Mouse (Mus musculus): Measurements from ENCODE around the gene Ifitm3. TPM values are rescaled to one million over a fixed set of nuclear protein-coding genes. Genes with fewer than 3 reads are reported as not detected.
"Not testable (repeated sequence)": the region's sequence is repeated elsewhere in the genome, so short reads cannot be mapped to it uniquely, and the experiment has no call there.

The Ifitm3 gene
- total RNA-seq, 2 experiments from 2014 or later, result 6.9 to 13.0 TPM

DNA sequence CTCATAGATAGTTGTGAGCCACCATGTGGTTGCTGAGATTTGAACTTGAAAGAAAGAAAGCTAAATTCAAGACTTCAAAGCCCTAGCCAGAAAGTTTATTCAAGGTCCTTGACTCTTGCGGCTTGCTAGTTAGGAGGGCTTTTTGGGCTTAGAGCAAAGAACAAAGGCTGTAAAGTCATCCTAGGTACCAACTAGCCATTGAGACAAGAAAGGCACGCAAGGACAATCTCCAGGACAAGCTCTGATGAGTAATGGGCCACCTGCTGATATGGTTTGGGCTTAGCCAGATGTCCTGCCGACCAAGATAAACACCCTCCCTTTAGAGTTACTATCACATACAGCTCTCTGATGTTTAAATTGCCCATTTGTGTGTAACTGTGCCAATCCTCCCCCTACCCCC, 41.9 kb downstream of the Ifitm3 start:
- not testable (repeated sequence) for DNase-seq (ENCODE audit: low spot score in 2 of 2)

DNA sequence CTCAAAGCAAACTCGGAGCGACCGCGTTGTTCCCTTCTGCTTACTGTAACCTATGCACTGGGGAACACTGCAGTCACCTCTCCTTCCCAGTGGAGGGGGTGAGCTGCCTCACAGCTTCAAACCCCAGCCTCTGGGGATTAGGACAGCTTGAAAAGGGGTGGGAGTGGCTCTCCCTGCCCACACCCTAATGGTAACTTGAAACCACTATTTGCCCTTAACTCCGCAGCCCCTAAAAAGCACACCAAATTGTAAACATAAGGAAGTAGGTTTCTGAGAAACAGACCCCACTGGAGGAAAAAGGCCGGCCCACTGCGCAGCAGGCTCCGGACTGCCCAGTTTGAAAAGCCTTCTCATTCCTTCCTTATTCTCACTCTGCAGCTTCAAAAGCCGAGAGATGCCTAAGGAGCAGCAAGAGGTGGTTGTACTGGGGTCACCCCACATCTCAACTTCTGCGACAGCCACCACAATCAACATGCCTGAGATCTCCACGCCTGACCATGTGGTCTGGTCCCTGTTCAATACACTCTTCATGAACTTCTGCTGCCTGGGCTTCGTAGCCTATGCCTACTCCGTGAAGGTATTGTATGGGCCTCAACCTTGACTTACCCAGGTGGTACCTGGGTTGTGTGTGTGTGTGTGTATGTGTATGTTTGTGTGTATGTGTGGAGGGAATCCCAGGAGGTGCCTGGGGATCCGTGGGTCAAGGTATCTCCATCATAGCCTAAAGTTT, 42.5 kb downstream of the Ifitm3 start:
- DNase-seq (ENCODE audit: low spot score in 2 of 2), result no peak

- no peak for DNase-seq (ENCODE audit: low spot score in 2 of 2)
Measured at GRCm38 (mm10) chr7:140966921-140967320, 43.6 kb downstream of the Ifitm3 start, which contains the start of gene Ifitm1. Gene Ifitm1, plus strand, starts transcription at chr7:140967221.

DNA sequence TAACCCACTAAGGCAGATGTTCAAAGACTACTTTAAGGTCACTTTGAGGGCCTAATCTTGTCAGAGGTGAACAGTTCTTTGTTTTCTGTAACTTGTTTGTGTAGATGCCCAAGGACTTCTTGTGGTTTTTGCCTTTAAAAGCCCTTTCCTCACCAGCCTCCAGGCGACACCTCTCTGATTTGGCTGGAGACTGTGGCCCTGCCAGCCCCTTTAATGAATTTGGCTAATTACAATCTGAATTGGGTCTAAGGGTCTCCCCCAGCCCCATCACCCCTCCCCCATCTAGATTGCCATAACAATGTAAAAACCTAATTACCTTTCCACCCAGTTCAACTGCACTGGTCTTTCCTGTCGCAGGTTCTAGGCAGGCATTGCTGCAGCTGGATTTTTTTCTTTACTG, 47.8 kb downstream of the Ifitm3 start:
- DNase-seq (ENCODE audit: low spot score in 2 of 2), result no peak

- no peak for DNase-seq (ENCODE audit: low spot score in 2 of 2)
Measured at GRCm38 (mm10) chr7:140961416-140961815, 49.2 kb downstream of the Ifitm3 start.

- DNase-seq (ENCODE audit: low spot score in 2 of 2), result no peak
Measured at GRCm38 (mm10) chr7:140960026-140960425, 50.5 kb downstream of the Ifitm3 start.

Other genes starting within 250 kb of the Ifitm3 start
- gene Cyp2e1, start 247.0 kb downstream of the Ifitm3 start, total RNA-seq (2021), result not detected
- gene Syce1, start 222.9 kb downstream of the Ifitm3 start, total RNA-seq (2021), result not detected
- 10 to 100 TPM in 1 of 2 experiments, 1 to 10 TPM in 1; 8.0 to 11.2 TPM for gene Zfp941, start 188.6 kb downstream of the Ifitm3 start, total RNA-seq (2021)
- gene Urah, start 175.8 kb downstream of the Ifitm3 start, total RNA-seq (2021), result 1 to 10 TPM in 1 of 2 experiments, not detected in 1; 1.0 TPM
- not detected for gene Scgb1c1, start 165.2 kb downstream of the Ifitm3 start, total RNA-seq (2021)
- gene Odf3, start 163.0 kb downstream of the Ifitm3 start, total RNA-seq (2021), result not detected
- gene Gm45785, start 154.4 kb downstream of the Ifitm3 start, total RNA-seq (2021), result 1 to 10 TPM in 1 of 2 experiments, not detected in 1; 1.6 TPM
- gene Ric8a, start 153.8 kb downstream of the Ifitm3 start, total RNA-seq (2021), result 10 to 100 TPM; 88.2 to 90.6 TPM
- gene Bet1l, start 153.2 kb downstream of the Ifitm3 start, total RNA-seq (2021), result 10 to 100 TPM; 28.4 to 29.5 TPM
- gene Psmd13, start 128.8 kb downstream of the Ifitm3 start, total RNA-seq (2021), result 100 to 1,000 TPM; 131 to 135 TPM
- 10 to 100 TPM; 60.2 to 65.6 TPM for gene Sirt3, start 128.5 kb downstream of the Ifitm3 start, total RNA-seq (2021)
- gene Cox8b, start 110.3 kb downstream of the Ifitm3 start, total RNA-seq (2021), result 1 to 10 TPM; 1.4 to 1.5 TPM
- gene Nlrp6, start 89.9 kb downstream of the Ifitm3 start, total RNA-seq (2021), result under 1 TPM; 0.35 to 0.55 TPM
- gene Pgghg, start 69.4 kb downstream of the Ifitm3 start, total RNA-seq (2021), result 1 to 10 TPM; 4.1 to 5.1 TPM
- not detected for gene Ifitm5, start 60.5 kb downstream of the Ifitm3 start, total RNA-seq (2021)
- gene Gm45717, start 54.8 kb downstream of the Ifitm3 start, total RNA-seq (2021), result not detected
- gene Ifitm2, start 54.8 kb downstream of the Ifitm3 start, total RNA-seq (2021), result 10 to 100 TPM; 15.1 to 20.8 TPM
- 1 to 10 TPM; 3.3 to 6.3 TPM for gene Ifitm1, start 43.5 kb downstream of the Ifitm3 start, total RNA-seq (2021)
- gene Ifitm6, start 7.2 kb upstream of the Ifitm3 start, total RNA-seq (2021), result not detected
- gene Gm17387, start 18.4 kb upstream of the Ifitm3 start, total RNA-seq (2021), result not detected
- gene B4galnt4, start 50.3 kb upstream of the Ifitm3 start, total RNA-seq (2021), result 10 to 100 TPM; 90.0 to 97.9 TPM
- gene Pkp3, start 67.4 kb upstream of the Ifitm3 start, total RNA-seq (2021), result not detected
- 1 to 10 TPM; 2.3 to 3.0 TPM for gene Sigirr, start 89.8 kb upstream of the Ifitm3 start, total RNA-seq (2021)
- not detected for gene Ano9, start 107.0 kb upstream of the Ifitm3 start, total RNA-seq (2021)
- gene Ptdss2, start 111.6 kb upstream of the Ifitm3 start, total RNA-seq (2021), result 10 to 100 TPM; 67.8 to 71.3 TPM
- 10 to 100 TPM; 26.8 to 34.3 TPM for gene Rnh1, start 162.1 kb upstream of the Ifitm3 start, total RNA-seq (2021)
- gene Hras, start 183.2 kb upstream of the Ifitm3 start, total RNA-seq (2021), result 100 to 1,000 TPM; 204 to 208 TPM
- 1 to 10 TPM; 4.9 to 6.7 TPM for gene Lrrc56, start 183.4 kb upstream of the Ifitm3 start, total RNA-seq (2021)
- not detected for gene Lmntd2, start 203.3 kb upstream of the Ifitm3 start, total RNA-seq (2021)
- gene Rassf7, start 205.1 kb upstream of the Ifitm3 start, total RNA-seq (2021), result 1 to 10 TPM in 1 of 2 experiments, under 1 TPM in 1; 0.83 to 1.2 TPM
- 10 to 100 TPM; 66.9 to 77.2 TPM for gene Phrf1, start 218.0 kb upstream of the Ifitm3 start, total RNA-seq (2021)